8 mouse cellular contexts compared by ENCODE assay signal in the genomic region with DNA sequence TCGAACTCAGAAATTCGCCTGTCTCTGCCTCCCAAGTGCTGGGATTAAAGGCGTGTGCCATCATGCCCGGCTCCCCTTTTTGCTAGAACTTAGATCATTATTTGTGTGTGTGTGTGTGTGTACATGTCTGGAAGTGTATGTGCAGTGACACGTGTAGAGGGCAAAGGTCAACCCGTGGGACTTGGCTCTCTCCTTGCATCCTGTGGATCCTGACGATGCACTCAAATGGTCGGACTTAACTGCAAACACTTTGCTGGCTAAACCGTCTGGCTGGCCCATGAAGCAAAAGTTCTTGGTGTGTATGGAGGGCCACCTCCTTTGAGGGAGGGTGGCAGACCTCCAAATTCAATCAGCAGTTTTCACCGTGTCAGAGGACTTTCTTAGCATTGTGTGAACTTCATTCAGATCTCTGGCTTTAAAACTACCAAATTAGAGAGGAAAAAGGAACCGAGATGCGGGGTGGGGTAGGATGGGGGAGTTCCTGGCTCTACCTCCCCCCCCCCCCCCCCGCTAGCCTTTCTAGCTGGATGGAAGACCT. TPM values are rescaled to one million over a fixed set of nuclear protein-coding genes. Genes with fewer than 3 reads are reported as not detected.
DNase-seq lines count a peak whose midpoint lies in the region; ATAC-seq and TF ChIP-seq lines count a peak whose summit lies in the region.

No protein-coding gene starts in this region.

- no peaks in the 10 kb centered on the region for H3K36me3 ChIP-seq in spleen, adult 2 months (ENCODE audit: control insufficient read depth, insufficient read depth, low read length)
- no peaks in the 10 kb centered on the region for H3K36me3 ChIP-seq in hindbrain, embryonic 15.5 days
- no peaks in the 10 kb centered on the region; the same call in 1 of the 2 replicates for H3K36me3 ChIP-seq in liver, embryonic 12.5 days

- H3K9me3 ChIP-seq in hindbrain, embryonic 15.5 days: no peaks in the 10 kb centered on the region
- H3K9me3 ChIP-seq in liver, embryonic 12.5 days (replicated peaks): no peaks in the 10 kb centered on the region

- TF ChIP-seq POLR2A in spleen, adult 2 months (IDR thresholded peaks at IDR 0.05; ENCODE audit: low read depth, low read length): no peak

- H3K4me3 ChIP-seq in spleen, adult 2 months (ENCODE audit: extremely low read depth, insufficient read depth, insufficient read length): peak overlapping the region; percentile 56; the same call in 1 of the 2 replicates
- H3K4me3 ChIP-seq in hindbrain, embryonic 15.5 days: peak overlapping the region; percentile 54
- peak overlapping the region; percentile 55 for H3K4me3 ChIP-seq in liver, embryonic 12.5 days

- WGBS in spleen, adult 2 months: 48% methylated on average over 13 of the region's 13 CpGs
- WGBS in hindbrain, embryonic 15.5 days: 49% methylated on average over 13 of the region's 13 CpGs
- 53% methylated on average over 13 of the region's 13 CpGs for WGBS in liver, embryonic 12.5 days (ENCODE audit: insufficient replicate concordance)

- peak overlapping the region; percentile 93 for H3K4me2 ChIP-seq in hindbrain, embryonic 15.5 days
- H3K4me2 ChIP-seq in liver, embryonic 12.5 days: peak overlapping the region; percentile 95

- TF ChIP-seq CTCF in spleen, adult 2 months (IDR thresholded peaks at IDR 0.05; ENCODE audit: extremely low read depth, insufficient read depth, insufficient read length, insufficient replicate concordance): no peak

- H3K4me1 ChIP-seq in spleen, adult 2 months (ENCODE audit: control insufficient read depth, insufficient read depth, insufficient read length): peaks cover 14% of the 10 kb centered on the region
- H3K4me1 ChIP-seq in hindbrain, embryonic 15.5 days (replicated peaks): peaks cover 29% of the 10 kb centered on the region
- H3K4me1 ChIP-seq in liver, embryonic 12.5 days: peaks cover 48% of the 10 kb centered on the region

- peak overlapping the region; percentile 59; the same call in 1 of the 2 replicates for H3K9ac ChIP-seq in hindbrain, embryonic 15.5 days
- H3K9ac ChIP-seq in liver, embryonic 12.5 days: peak overlapping the region; percentile 64

- H3K27me3 ChIP-seq in spleen, adult 2 months (ENCODE audit: control insufficient read depth, insufficient read depth, low read length): no peaks in the 10 kb centered on the region
- no peaks in the 10 kb centered on the region for H3K27me3 ChIP-seq in hindbrain, embryonic 15.5 days
- H3K27me3 ChIP-seq in liver, embryonic 12.5 days (replicated peaks): peaks cover 3% of the 10 kb centered on the region; the same call in 1 of the 2 replicates

- ATAC-seq in hindbrain, embryonic 15.5 days (ENCODE audit: low FRiP score, low read depth): peak; percentile 13; the same call in 1 of the 2 replicates
- ATAC-seq in liver, embryonic 12.5 days: no peak

- no peak overlapping the region for H3K27ac ChIP-seq in spleen, adult 2 months (ENCODE audit: insufficient read depth, low read length)
- 0 out of 2 replicates have a peak overlapping the region, but pooled peaks have one; percentile 13 for H3K27ac ChIP-seq in hindbrain, embryonic 15.5 days (replicated peaks)
- H3K27ac ChIP-seq in liver, embryonic 12.5 days: no peak overlapping the region

- no peak for DNase-seq in spleen, adult 2 months (ENCODE audit: low read depth in 1 of 2, low spot score in 2 of 2)
- no peak for DNase-seq in spleen, adult 12 weeks (ENCODE audit: low spot score)
- no peak for DNase-seq in cerebellum, postnatal 10 days
- no peak for DNase-seq in layer of hippocampus, postnatal 10 days (ENCODE audit: low spot score in 2 of 2)
- DNase-seq in spleen, postnatal 10 days (ENCODE audit: low spot score in 2 of 2): no peak
- DNase-seq in adrenal gland, adult 8-10 months: no peak

RNA-seq across cellular contexts. Expression of a gene that starts 50.8 kb away (rescaled TPM):
- polyA plus RNA-seq in spleen, adult 2 months (2012; rRNA removed): 17.3 and 18.4 TPM in 2 replicates
- 18.7 and 24.8 TPM in 2 replicates for polyA plus RNA-seq in hindbrain, embryonic 15.5 days (2015; fragmentation: Nextera tagmentation; extraction: Ambion mirVana)
- 17.8 and 18.5 TPM in 2 replicates for polyA plus RNA-seq in liver, embryonic 12.5 days (2016; fragmentation: Nextera tagmentation; extraction: Ambion mirVana)
- total RNA-seq in layer of hippocampus, postnatal 10 days (2021): 10 to 100 TPM; 55.7 to 67.8 TPM
- total RNA-seq in adrenal gland, adult 8-10 months (2022): 100 to 1,000 TPM; 248 to 380 (median 315) TPM
